ENCODE assay signal across 15 mouse cellular contexts in genomic region chr7:82012472-82012871, GRCm38 (mm10). TPM values are rescaled to one million over a fixed set of nuclear protein-coding genes. Genes with fewer than 3 reads are reported as not detected.
A peak's percentile ranks its signal among the peaks of the same experiment; 100 is the strongest.
DNase-seq lines count a peak whose midpoint lies in the region; ATAC-seq and TF ChIP-seq lines count a peak whose summit lies in the region.
"Had no signal": no experiment of that assay in that cellular context is flagged by ENCODE, and none has a peak within 500 bp of the region (broad histone marks: within the 10 kb centered on the region; RNA-seq: fewer than 3 reads in every experiment).

No protein-coding gene starts in this region.

- H3K27me3 ChIP-seq in heart, embryonic 11.5 days (ENCODE audit: control insufficient read depth, insufficient read depth, low read length): peaks cover 8% of the 10 kb centered on the region; the same call in 1 of the 2 replicates
- H3K27me3 ChIP-seq in limb, embryonic 10.5 days (ENCODE audit: low read depth, poor library complexity, severe bottlenecking): peaks cover 26% of the 10 kb centered on the region
- H3K27me3 ChIP-seq in stomach, postnatal 0 days (ENCODE audit: control insufficient read depth, insufficient read depth, low read length): no peaks in the 10 kb centered on the region

- H3K36me3 ChIP-seq in heart, embryonic 11.5 days (ENCODE audit: control insufficient read depth, insufficient read depth, low read length): no peaks in the 10 kb centered on the region
- H3K36me3 ChIP-seq in limb, embryonic 10.5 days: no peaks in the 10 kb centered on the region
- no peaks in the 10 kb centered on the region for H3K36me3 ChIP-seq in stomach, postnatal 0 days (ENCODE audit: control insufficient read depth, insufficient read depth, low read length)
- H3K36me3 ChIP-seq: liver, embryonic 13.5 days had no signal

- H3K9ac ChIP-seq in heart, embryonic 11.5 days (ENCODE audit: low read depth, low read length): no peak overlapping the region
- H3K9ac ChIP-seq in stomach, postnatal 0 days (ENCODE audit: low read length): no peak overlapping the region
- H3K9ac ChIP-seq: liver, embryonic 13.5 days had no signal

- intact Hi-C loops in heart, postnatal 14 days (cut with DNase I): no loop called here

- peak overlapping the region; percentile 11; the same call in 1 of the 2 replicates for H3K4me2 ChIP-seq in heart, embryonic 11.5 days
- no peak overlapping the region for H3K4me2 ChIP-seq in stomach, postnatal 0 days (replicated peaks; ENCODE audit: low read depth)
- H3K4me2 ChIP-seq: liver, embryonic 13.5 days had no signal

- H3K4me3 ChIP-seq in heart, embryonic 11.5 days (ENCODE audit: low read depth, low read length): no peak overlapping the region
- peak overlapping the region; percentile 37 for H3K4me3 ChIP-seq in limb, embryonic 10.5 days
- H3K4me3 ChIP-seq in stomach, postnatal 0 days (ENCODE audit: low read depth, low read length): no peak overlapping the region
- H3K4me3 ChIP-seq: liver, embryonic 13.5 days had no signal

- DNase-seq in heart, postnatal 14 days: no peak
- peak; percentile 12 for DNase-seq in lung, postnatal 10 days
- DNase-seq in lung, postnatal 36 days: no peak
- peak; percentile 85 for DNase-seq in limb, embryonic 10.5 days (ENCODE audit: low spot score)
- DNase-seq in stomach, postnatal 0 days (ENCODE audit: low spot score): peak; percentile 17
- no peak for DNase-seq in urinary bladder, postnatal 25 days (ENCODE audit: low spot score)
- DNase-seq: adrenal gland, adult 8-10 months; cerebellum, postnatal 10 days; kidney, adult 8-10 months; liver, embryonic 13.5 days; midbrain, embryonic 14.5 days; right cerebral cortex, postnatal 14 days had no signal

- ATAC-seq in heart, embryonic 11.5 days (replicated peaks; ENCODE audit: insufficient number of reproducible peaks, low FRiP score, low TSS enrichment): no peak
- ATAC-seq in stomach, postnatal 0 days (ENCODE audit: low FRiP score, low TSS enrichment): peak; percentile 38; the same call in 1 of the 2 replicates
- no peak for ATAC-seq in erythroid progenitor cell, adult 5-6 weeks (replicated peaks; ENCODE audit: low FRiP score, poor library complexity, severe bottlenecking)

- H3K9me3 ChIP-seq in heart, embryonic 11.5 days (replicated peaks; ENCODE audit: control insufficient read depth, low read length): no peaks in the 10 kb centered on the region
- no peaks in the 10 kb centered on the region for H3K9me3 ChIP-seq in limb, embryonic 10.5 days (replicated peaks)
- no peaks in the 10 kb centered on the region for H3K9me3 ChIP-seq in stomach, postnatal 0 days (ENCODE audit: control insufficient read depth, low read length)
- H3K9me3 ChIP-seq: liver, embryonic 13.5 days had no signal

- WGBS in heart, embryonic 11.5 days (ENCODE audit: insufficient replicate concordance): 4% methylated on average over 13 of the region's 13 CpGs
- WGBS in limb, embryonic 10.5 days: 1% methylated on average over 13 of the region's 13 CpGs
- 9% methylated on average over 13 of the region's 13 CpGs for WGBS in stomach, postnatal 0 days

- no peak for TF ChIP-seq CTCF in stomach, postnatal 0 days (IDR thresholded peaks at IDR 0.05; ENCODE audit: low read depth)

- no peak overlapping the region for H3K27ac ChIP-seq in heart, embryonic 11.5 days (ENCODE audit: low read depth, low read length)
- H3K27ac ChIP-seq in limb, embryonic 10.5 days: peak overlapping the region; percentile 79
- no peak overlapping the region for H3K27ac ChIP-seq in stomach, postnatal 0 days (replicated peaks)
- H3K27ac ChIP-seq: liver, embryonic 13.5 days had no signal

- H3K4me1 ChIP-seq in heart, embryonic 11.5 days (ENCODE audit: control insufficient read depth, insufficient read depth, low read length): peaks cover 12% of the 10 kb centered on the region
- H3K4me1 ChIP-seq in limb, embryonic 10.5 days: peaks cover 45% of the 10 kb centered on the region
- H3K4me1 ChIP-seq in stomach, postnatal 0 days (replicated peaks; ENCODE audit: control insufficient read depth, insufficient read depth): no peaks in the 10 kb centered on the region
- H3K4me1 ChIP-seq: liver, embryonic 13.5 days had no signal

- no peak for TF ChIP-seq EP300 in stomach, postnatal 0 days (optimal IDR thresholded peaks at IDR 0.05)

RNA-seq across cellular contexts. Expression of gene Bnc1, which starts 20.4 kb away (rescaled TPM):
- 8.5 and 8.6 TPM in 2 replicates for polyA plus RNA-seq in heart, embryonic 11.5 days (2014; fragmentation: Nextera tagmentation; extraction: Ambion mirVana)
- total RNA-seq in heart, postnatal 14 days (2021): 1 to 10 TPM; 1.6 to 2.2 TPM
- polyA plus RNA-seq in limb, embryonic 10.5 days (2016; fragmentation: Nextera tagmentation; extraction: Ambion mirVana): 3.0 and 4.0 TPM in 2 replicates
- polyA plus RNA-seq in stomach, postnatal 0 days (2015; fragmentation: Nextera tagmentation; extraction: Ambion mirVana): 0.83 and 0.87 TPM in 2 replicates
- total RNA-seq in erythroid progenitor cell, adult 5-6 weeks (2015; ENCODE audit: low replicate concordance): not detected in 2 replicates
- total RNA-seq in erythroid progenitor cell, adult 5-6 weeks (2017; ENCODE audit: low replicate concordance): not detected in 2 replicates
- total RNA-seq: neutrophil, adult 5-6 weeks had no signal

Comparison
In these comparisons a context has a peak if more than half of its experiments do, and no peak if none do; other contexts are left out.
1. DNase-seq: peak in lung, postnatal 10 days (single experiment), limb, embryonic 10.5 days (single experiment) and stomach, postnatal 0 days (single experiment); none in heart, postnatal 14 days (0 of 2), lung, postnatal 36 days (single experiment) and urinary bladder, postnatal 25 days (single experiment).